Mouse (Mus musculus) bone marrow, adult 2 months (tissue): ENCODE measurements at regions not wholly inside any gene's neighbourhood (a gene's known extent, or its start where the extent isn't known, plus 50 kb on each side); places are given as distances from the start of the nearest gene placed in this dataset.

Experiments used
- CTCF ChIP-seq: fragments of 200-500 bp; IDR thresholded peaks from 2 replicates; pipeline ENCODE4 v1.5.1; 2011; ENCODE audit warnings: low read length, control low read depth; ENCODE audit not compliant: control insufficient read depth, insufficient read depth
- POLR2A ChIP-seq: fragments of 200-500 bp; IDR thresholded peaks from 2 replicates; pipeline ENCODE4 v1.6.1; 2011; ENCODE audit warnings: low read depth, mild to moderate bottlenecking, control low read depth, low read length, borderline replicate concordance; ENCODE audit not compliant: control insufficient read depth

DNA sequence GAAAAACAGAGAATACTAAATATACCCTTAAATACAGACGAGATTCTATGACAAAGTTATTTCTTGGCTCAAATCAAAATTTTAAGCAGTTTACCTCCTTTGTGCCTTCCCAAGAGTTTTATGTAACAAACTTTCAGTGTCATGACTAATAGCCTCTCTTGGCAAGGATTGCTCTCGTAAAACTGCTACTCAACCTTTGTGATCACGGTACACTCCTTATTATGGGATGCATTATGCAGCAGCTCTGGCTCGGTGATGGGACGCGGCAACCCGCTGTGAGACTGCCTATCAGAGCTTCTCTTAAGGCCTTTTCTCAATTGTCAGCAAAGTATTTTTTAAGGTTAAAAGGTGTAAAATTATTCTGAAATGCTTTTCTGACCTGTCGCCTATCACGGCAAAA, 59.8 kb upstream of the Spaca7 start:
- TF ChIP-seq POLR2A, result no peak
- no peak for TF ChIP-seq CTCF
